Mouse (Mus musculus) cerebellum, adult 9-10 months (tissue): Measurements from ENCODE around the gene Notch1.

Experiments
- DNase-seq: peaks from one replicate; pipeline ENCODE4 v3.0.0; 2022

The Notch1 gene

DNA sequence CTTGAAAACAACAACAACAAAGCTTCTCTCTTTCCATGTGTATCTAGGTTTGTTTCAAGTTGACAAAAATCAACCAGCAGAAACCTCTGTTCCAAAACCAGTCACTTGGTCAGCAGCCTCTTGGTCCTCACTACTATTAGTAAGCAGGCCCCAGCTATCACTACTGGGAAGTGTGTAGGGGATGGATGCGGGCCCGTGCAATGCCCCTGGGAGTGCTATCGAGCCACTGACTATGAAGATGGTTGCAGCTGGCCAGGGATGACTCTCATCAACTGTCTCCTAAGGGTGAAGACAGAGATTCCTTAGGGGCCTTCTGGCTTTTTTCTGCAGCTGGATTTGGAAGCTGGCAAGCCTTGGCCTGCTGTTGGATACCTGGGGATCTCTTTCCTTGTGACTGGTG lies 13.4 kb upstream of the Notch1 start:
- DNase-seq, result no peak

DNA sequence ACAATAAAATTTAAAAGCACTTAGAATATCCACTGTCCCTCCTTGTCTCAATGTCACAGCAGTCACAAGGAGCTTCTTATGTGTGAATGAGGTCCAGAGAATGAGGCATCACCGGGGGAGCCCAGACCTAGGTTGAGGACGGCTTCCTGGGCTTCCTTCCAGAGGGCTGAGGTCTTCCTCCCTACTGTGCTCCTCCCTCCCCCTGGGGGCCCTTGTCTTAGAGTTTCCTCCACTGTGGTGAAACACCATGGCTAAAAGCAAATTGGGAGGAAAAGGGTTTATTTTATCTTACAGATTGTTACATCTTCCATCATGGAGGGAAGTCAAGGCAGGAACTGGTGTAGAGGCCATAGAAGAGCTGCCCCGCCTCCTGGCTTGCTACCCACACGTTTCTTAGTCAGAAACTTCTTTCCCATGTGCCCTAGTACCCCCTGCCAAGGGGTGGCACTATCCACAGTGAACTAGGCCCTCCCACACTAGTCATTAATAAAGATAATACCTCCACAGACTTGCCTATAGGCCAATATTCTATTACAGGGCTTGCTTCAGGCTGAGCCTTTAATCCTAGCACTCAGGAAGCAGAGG lies 12.8 kb upstream of the Notch1 start:
- no peak for DNase-seq

DNA sequence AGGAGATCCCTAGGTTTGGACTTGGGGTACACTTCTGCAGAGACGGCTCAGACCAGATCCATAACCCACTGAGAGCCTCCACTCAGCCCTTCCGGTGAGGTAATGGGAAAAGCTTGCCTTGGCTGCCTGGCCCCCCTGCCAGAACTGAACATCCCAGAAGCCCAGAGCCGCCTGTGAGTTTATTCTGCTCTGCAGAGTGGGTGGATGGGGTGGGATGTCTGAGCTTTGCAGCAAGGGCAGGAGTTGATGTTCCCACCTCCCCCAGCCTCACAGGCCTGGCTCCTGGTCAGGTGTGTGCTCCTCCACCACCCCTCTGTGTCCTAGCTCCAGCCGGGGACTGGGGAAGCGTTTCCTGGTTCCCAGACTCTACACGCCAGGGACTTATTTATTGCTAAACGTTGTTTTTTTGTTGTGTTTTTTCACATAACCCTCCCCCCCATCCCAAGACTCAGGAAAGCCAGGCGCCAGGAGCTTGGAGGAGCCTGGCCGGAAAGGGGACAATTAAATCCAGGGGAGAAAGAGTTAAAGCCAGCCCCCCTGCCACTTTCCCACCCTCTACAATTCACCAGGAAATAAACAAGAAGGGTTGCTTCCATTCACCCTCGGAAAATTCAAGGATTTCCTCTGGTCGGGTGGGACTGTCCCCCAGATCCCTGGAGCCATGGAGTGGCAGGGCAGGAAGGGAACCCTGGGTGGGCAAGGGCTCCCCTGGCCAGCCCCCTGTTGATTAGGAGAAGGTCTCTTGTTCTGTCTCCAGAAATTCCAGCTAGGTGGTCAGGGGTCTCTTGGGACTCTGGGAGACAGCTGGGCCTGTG lies 10.2 kb upstream of the Notch1 start:
- no peak for DNase-seq

DNA sequence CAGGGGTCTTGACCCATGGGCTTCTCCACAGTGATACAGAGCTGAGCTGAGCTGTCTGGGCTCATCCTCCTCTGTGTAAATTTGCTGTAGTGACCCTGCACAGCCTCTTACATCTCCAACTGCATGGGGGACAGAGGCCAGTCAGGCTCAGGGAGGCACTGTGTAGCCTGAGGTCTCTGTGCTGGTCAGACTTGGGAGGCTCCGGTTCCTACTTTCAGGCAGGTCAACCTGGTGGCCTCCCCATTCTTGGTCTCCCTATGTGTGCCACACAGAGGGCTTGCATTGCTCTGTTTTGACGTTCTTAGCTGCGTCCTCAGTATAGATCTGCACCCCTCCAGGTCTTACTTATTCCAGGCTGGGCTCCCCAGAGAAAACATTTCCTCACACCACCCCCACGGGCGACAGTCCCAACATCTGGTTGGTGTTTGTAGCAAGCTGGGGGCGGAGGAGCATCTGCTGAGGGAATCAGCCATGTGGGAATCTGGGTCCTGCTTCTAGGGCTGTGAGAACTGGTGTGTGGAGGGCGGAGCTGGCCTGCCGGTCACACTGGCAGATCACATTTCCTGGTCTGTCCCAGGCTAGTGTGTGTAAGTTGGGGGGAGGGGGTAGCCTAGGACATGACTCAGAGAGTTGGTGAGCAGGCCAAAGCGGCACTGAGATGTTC lies 9.0 kb upstream of the Notch1 start:
- no peak for DNase-seq

DNA sequence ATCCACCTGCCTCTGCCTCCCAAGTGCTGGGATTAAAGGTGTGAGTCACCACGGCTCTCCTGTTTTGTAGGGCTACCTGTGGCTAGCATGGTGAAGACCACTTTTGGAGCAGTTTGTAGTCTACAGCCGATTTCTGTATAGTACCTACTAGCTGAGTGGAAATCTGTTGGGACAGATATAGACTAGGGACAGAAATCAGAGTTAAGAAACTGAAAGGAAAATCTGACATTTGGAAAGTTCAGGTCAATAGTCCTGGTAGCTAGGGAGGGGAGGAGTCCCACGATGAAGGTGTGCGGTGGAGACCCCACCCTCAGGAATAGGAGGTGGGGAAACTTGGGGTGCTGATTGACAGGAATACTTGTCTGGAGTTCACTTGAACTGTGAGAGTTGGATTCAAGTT lies 5.9 kb upstream of the Notch1 start:
- no peak for DNase-seq

DNA sequence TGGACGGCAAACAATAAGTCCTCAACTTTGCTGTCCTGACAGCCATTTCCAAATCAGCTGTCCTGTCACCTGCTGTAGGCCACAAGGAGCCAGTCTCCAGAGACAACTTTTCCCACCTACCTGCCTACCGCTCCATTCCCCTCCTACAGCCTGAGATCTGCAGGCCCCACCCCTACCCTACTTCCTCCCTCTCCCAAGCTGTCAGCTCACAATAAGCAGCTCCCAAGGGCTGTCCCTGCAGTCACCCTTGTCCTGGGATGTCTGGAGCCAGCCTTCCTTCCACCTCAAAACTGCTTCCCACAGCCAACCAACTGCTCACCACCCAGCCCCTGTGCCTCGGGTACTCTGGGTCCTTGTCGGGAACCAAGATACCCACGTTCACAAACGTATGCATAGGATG lies 3.3 kb upstream of the Notch1 start:
- no peak for DNase-seq

DNA sequence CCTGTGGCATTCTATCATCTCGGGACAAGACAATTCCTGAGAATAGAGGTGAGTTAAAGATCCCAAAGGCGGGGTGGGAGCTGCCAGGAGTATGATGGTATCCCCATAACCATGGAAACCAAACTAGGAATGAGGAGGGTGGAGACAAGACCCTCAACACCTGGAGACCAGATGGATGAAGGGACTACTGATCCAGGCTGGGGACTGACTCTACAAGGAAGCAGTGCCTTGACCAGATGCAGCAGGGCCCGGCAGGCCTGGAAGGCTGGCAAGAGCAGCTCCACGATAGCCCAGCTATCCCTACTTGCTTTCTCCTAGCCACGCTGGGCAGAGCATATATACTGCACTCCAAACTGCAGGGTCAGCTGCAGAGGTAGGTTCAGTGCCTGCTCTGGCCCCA lies 524 bp upstream of the Notch1 start:
- no peak for DNase-seq

DNA sequence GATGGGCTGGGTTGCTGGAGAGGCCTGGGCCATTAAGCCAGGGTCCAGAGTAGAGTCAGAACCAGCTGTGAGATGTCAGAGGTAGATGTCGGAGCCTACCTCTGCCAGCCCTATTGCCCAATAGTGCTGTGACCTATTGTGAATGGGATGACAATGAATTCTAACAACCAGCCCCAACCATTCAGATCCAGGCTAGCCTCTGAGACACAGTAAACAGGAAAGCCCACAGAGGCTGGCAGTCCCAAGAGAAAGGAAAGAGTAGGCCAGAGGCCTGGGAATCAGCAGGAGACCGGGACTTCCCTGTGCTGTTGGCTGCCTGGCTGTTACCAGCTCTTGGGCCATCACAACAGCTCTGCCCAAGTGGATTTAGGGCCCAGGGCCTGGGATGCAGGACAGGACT lies 1.1 kb downstream of the Notch1 start:
- DNase-seq, result no peak

DNA sequence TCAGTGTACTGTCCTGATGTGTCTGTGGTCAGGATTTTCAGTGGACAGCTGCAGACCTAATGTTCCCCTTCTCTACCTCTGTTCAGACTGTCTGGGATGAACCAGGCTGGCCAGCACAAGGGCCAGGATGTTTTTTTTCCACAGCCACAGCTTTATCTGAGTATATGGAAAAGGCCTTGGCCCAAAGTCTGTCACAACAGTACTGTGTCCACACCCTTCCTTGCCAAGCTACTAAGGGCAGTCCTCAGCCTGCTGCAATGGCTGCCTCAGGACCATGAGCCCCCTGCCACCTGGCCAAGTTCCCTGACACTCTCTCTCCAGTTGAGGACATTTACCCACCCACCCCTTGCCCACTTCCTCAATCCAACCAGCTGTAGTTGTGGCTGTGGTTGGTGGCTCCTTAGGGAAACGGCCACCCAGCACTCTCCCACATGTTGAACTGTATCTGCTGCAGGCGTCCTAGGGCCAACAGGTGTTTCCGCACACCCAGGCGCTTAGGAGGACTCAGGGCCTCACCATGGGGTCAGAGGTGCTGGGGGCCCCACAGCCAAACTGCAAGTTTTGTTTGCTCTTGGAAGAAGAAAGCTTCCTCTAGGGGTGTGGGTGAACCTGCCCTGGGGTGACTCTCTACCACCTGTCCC lies 3.2 kb downstream of the Notch1 start:
- no peak for DNase-seq

DNA sequence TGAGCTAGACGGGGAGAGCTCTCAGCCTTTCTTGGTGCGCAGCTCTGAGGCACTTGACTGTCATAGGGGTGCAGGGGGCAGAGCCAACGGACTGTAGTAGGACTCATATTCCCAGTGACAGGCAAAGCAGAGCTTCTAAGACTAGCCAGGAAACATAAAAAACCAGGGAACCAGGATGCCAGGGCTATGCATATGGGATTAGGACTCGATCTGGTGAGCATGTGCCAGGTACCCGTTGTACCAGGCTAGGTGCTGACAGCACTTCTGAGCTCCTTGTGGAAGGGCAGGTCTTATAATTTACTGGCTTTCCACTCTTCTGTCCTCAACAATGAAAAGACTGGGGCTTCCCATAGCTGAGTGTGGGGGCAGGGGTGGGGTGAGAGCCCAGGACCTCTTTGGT lies 7.8 kb downstream of the Notch1 start:
- DNase-seq, result no peak

DNA sequence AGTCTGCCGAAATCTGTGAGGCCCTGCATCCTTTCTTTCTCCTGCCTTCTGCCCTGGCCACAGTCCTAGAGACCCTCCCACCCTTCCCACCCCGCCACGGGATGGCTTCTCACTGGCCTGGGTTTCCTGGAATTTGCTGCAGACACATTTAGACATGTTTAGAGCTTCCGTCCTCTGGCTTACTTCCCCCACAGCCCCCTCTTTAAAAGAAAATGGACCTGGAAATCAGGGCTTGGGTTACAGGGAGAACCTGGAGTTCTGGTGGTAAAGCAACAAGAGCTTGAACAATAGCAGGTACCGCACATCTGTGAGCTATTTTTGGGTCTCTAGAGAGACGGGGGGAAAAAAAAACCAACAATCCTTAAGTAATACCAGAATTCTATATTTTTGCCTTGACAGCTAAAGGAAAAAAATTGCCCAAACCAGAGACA lies 8.5 kb downstream of the Notch1 start:
- DNase-seq, result no peak

DNA sequence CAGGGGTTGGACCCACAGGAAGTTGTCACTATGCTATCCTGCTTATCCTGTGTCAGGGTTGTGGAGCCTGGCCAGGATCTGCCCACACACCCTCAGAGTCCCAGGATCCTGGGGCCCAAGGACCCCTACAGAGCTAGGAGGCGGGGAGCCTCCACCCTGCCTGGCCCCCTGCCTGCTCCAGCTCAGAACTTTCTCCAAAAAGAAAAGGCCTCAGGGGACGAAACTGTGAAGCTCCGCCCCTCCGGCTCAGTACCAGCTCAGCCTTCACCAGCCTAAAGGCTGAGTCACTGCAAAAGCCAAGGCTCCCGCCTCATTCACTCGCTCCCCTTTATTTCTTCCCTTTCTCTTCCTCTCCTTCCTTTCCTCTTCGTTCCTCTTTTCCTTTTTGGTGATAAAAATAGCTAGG lies 9.0 kb downstream of the Notch1 start:
- no peak for DNase-seq

DNA sequence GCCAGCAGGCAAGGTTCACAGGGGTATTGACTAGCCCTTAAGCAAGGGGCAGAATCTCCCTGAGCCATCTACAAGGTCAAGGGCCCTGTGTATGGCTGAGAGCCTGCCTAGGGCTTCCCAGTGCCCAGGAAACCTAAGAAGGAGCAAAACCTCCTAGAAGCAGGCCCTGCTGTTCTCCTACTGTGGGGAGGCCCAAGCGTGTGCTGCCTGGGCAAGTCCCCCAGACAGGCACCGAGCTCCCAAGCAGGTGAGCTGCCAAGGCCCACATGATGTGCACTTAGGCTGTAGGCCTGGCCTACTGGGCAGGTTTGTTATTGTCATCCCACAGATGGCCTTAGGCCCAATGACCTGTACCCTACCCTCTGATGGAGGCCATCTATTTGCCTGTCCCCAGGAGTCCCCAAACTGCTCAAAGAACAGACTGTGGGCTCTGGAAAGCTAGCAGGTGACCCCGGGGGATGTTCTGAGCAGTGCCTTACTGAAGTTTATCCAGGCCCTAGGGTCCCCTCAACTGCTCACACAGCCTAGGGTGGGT lies 9.7 kb downstream of the Notch1 start:
- no peak for DNase-seq

DNA sequence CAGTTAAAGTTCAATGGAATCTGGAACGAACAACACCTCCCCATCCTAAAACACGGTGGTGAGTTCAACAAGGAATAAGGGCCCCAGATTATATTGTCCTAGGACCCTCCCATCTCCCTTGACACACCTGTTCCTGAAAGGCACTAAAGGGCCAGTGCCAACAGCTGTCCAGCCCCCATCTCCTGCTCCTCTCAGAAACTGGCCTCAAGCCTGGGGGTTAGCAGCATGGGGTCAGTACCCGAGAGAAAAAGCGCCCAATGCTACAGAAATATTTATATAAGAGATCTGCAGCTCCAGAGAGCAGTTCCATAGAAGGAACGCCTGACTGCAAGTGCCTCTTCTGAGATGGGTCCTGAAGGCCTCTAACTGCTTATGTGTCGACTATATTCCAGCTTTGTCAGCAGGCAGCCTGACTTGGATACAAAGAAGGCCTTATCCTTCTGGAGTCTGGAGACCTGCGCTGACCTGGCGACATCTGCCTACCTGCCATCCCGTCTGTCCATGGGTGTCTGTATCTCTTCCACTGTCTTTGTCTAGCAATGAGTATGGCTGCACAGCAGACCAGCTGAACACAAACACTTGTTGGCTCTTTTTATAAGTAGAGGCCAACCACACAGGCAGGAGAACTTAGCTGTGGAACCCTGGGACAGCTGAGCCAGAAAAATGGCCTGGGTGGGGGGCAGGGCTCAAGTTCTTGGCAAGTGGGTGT lies 11.5 kb downstream of the Notch1 start:
- no peak for DNase-seq

DNA sequence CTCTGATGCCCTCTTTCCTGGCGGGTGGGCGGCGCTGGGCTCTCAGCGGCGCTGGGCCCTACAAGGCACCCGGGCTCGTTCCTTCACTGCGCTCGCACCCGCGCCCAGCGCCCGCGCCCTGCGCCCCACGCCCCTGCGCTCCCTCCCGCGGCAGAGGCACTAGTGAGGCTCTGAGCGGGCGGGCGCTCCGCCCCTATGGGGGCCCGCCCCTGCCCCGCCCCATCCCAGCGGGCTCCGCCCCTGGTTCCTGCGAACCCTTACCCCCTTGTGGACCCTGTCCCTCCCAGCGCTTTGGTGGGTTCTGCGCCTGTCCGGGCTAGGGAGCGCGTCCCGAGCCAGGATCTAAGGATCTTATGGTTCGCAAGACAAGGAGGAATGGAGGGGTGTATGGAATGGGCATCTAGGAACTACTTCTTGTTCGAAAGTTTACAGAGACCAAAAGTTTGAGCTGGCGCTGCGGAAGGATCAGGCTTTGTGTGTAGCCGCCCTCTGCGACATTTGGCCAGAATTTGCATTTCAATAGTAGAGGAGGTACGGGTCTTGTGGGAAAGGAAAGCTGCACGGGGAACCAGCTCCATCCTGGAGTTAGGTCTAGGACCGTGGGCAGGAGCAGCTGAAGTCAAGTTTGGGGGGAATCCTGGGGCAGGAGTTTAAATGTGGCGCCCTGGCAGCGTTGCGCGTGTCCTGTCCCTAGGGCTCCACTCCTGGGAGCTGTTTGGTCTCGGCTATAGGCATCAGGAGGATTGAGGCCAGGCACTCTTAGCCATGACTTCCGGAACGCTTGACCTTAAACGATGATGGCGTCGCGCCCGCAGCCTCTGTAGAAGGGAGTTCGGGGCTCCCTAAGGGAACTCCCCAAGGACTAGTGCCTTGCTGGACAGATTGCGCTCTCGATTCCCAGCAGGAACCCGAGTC lies 12.5 kb downstream of the Notch1 start:
- DNase-seq, result no peak

DNA sequence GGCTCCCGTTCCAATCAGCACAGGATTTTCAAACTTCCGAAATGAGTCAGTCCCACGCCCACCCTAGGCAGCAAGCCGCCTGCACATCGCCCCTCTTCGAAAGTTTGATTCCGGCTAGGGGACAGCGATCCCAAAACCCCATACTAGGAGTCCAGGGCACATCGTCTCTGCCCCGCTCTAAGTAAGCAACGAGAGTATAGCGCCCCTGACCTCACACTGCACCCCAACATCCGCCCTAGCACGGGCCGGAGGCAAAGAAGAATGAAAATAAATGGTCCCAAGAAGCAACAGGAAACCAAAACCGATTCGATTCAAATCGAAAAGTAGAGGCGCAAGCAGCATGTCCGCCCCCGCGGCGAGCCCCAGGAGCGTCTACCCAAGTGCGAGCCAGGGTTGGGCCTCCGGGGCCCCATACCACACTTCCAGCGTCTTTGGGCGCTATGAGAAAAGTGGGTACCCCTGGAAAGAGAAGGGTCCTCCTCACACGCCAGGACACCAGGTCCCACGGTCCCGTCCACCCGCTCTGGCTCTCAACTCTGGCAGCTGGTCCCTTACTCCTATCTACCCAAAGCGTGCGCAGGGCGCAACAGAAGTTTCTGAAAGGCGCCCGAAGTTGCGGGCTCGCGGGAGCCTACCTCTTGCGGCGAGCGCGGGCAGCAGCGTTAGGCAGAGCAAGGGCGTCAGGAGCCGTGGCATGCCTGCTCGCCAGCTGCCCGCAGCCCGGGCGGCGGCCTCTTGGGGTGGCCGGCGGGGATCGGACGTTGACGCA lies 13.4 kb downstream of the Notch1 start:
- DNase-seq, result no peak

DNA sequence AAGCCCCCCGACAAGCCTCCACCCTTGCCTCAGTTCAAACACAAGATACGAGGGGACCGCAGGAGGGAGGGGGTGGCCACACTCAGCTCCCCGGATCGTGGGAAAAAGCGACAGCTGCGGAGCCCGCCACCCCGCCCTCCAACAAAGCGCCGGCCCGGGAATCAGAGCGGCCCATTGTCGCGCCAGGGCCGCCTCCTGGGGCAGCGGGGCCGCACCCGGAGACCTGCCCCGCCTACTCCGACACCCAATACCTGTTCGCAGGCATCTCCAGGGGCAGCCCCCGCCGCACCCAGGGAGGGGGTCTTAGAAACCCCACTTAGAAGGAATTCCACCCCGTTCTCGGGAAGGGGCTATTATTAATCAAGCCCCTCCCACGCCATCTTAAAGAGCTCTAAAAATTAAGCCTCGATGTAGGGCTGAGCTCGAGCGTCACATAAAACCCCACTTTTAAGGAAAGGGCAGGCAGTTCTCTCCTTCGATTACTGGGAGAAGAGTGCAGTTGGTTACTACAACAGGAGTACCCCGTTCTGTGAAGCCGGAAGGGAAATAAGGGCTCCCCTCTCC lies 14.1 kb downstream of the Notch1 start:
- no peak for DNase-seq

DNA sequence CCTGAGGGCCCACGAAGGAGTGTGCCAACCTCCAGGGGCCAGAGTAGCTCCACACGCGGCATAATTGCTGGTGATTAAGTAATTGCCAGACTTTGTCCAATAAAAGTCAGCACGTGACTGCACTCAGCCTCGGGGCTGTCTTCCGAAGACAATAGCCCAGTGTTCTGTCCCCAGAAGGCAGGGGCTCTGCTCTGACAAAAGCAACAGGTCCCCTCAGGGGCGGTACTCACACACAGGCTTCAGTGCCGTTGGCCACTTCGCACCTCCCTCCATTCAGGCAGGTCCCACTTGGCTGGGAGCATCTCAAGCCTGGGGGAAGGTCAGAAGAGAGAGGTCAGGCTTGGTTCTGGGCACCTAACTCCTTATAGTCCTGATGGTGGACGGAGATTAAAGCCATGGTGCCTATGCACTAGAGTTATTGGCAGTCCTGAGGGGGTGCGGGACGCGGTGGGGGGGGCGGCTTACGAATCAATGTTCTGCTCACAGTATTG lies 14.8 kb downstream of the Notch1 start:
- DNase-seq, result no peak

DNA sequence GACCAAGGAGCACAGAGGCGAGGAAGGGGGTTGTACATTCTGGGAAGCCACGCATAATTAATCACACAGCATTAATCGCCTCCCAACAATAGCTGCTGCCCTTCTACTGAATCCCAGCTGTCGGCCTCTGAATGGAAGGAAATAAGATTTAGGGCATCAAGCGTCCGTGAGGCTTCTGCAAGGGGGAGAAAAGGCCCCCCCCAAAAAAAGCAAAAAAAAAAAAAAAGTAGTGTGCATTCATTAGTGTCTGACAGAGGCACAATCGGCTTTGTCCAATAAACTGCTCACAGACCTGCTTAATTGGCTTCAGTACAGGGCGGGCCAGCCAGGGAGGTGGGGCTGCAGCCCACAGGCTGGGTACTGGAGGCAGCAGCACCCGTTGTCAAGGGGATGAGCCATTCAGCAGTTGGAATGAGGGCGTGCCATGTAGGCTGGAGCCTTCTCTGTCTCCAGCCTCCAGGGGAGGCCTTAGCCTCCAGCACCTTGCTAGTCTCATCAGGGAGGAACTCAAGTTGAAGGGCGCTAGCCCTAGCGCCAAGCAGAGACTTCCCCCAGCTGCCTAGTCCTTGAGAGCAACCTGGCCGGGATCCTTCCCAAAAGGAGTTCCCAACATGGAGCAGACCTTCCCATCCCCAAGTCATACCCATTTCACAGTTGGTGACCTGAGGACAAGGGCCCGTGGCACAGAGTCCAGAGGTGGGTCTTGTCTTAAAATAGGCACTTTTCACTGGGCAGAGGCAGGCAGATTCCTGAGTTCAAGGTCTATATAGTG lies 15.7 kb downstream of the Notch1 start:
- DNase-seq, result peak; percentile 12
